Mouse (Mus musculus): ENCODE data around the gene Galnt18.
A peak's percentile ranks its signal among the peaks of the same experiment; 100 is the strongest.

The Galnt18 gene

GRCm38 (mm10) chr7:111712797-111713196, 67.0 kb downstream of the Galnt18 start:
- DNase-seq = no peak

- DNase-seq = no peak
Observed at GRCm38 (mm10) chr7:111711045-111711808, 68.5 kb downstream of the Galnt18 start.

DNA sequence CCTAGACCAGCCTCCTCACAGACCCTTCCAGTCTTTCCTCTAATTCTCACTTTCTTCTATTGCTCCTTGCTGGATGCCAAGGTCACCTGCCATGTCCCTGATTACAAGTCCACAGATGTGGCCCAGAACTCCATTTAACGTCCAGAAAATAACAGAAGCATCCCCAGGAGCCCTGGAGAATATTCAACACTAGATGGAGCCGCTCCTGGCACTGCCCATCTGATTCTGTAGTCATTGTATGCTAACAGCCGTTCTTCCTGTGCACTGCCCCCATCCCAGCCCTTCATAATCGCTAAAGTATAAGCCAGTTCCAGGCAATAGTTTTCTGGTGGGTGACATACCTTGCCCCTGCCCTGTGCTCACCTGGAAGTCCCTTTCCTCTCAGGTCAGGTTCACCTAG, 69.5 kb downstream of the Galnt18 start:
- peak in 1 of 2 experiments; percentile 26 for DNase-seq

DNA sequence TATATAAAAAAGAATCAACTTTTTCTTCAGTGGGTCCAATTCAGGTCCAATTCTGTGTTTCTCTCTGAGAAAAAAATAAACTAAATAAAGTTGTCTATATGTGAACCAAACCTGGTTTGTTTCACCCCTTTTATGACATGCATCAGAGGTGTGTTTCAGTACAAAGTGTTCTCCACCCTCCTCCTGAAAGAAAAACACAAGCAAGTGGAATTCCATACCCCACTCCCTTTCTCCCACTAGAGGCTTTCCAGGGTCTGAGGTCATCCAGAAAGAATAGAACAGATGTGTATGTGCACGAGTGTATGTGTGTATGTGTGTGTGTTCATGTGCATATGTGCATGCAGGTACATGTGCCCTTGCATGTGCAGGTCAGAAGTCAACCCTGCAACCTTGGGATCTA, 71.2 kb downstream of the Galnt18 start:
- no peak for DNase-seq

DNA sequence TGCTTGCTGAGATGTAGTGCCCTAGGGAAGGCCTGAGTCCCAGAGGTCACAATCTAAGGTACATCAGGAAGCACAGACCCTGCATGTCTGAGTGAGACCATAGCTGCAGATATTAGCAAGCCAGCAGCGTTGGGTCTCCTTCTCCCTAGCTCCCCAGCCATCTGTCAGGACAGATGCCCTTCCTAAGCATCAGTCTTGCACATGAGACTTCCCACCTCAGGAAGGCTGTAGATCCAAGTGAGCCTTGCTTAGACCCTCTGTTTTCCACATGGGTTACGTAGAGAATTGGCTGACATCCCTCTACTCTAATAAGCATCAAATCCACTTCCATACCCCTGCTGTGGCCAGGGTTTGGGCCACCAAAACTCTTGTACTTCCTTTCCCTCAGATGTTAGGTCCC, 76.8 kb downstream of the Galnt18 start:
- no peak for DNase-seq

GRCm38 (mm10) chr7:111701788-111702187, 78.0 kb downstream of the Galnt18 start:
- no peak for DNase-seq

DNA sequence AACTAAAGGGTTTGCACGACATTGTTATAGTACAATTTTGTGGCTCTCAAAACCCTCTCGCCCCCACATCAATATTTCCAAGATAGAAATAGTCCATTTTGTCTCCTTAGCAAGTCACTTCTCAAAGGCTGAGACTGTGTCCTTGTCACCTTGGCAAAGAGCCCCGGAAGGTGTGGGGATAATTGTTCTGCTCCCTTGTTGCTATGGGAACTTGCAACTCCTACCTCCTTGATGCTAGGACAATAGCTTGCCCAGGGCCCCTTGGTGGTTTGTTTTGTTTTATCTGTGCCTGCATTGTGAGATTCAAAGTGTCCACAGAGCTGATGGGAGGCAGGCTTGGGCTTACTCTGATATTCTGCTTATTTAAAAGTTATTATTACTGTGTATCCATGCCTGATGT, 80.3 kb downstream of the Galnt18 start:
- no peak for DNase-seq

DNA sequence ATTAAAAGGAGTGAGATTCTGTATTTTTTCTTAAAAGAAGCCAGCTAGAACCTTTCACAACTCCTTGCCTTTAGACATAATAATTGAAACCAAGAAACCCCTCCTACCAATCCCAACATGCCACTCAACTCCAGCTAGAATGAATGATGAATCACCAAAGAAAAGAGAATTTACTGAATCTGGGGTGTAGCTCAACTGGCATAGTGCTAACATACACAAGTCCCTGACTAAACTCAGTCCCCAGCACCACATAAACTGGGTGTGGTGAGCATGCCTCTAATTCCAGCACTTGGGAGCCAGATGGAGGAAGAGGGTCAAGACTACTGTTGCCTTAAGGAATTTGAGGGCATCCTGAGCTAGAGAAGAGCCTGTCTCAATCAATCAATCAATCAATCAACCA, 83.6 kb downstream of the Galnt18 start:
- no peak for DNase-seq

DNA sequence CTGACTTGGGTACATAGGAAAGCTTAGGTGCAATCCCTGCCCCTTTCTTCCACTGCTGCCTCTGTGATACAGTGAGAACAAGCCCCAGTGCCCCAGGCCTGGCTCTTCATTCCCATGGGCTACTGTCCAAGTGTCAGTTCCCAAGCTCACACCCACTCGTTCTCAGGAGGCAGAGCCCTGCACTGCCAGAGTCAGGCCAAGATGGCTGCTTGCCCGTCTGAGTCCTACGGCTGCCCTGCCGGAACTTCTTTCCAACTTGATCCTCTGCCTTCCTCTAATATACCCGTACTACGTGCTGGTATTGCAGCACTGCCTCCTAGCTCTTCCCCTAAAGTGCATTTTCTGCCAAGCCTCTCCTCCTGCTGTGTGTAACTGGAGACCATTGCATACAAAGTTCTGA, 85.5 kb downstream of the Galnt18 start:
- peak; percentile 48 to 68 for DNase-seq

DNA sequence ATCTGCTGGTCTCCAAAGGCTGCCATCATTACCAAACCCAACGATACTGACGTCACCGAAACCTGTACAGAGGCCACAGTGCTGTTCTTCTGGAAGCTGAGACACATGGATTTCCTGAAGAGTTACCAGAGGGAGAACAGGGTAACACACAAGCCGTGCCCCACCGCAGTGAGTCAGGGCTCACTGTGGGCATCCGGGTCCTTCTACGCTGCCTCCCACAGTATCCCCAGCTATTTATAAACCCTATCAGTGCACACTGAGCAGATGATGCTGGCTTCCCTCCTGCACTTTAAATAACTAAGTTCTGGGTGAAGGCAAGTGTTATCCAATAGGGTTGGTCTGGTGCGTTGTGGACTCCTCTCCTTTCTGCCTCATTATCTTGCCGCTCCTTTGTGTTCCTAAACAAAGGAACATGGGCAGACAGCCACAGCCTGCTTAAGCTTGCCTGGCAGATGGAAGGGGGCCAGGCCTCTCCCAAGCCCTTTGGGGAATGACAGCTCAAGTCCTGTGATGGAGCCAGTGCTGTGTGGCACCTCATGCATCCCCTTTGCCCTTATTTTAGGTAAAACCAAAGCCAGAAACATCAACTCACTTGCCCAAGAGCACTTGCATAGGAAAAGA, 87.0 kb downstream of the Galnt18 start:
- DNase-seq = peak; percentile 46 to 58

DNA sequence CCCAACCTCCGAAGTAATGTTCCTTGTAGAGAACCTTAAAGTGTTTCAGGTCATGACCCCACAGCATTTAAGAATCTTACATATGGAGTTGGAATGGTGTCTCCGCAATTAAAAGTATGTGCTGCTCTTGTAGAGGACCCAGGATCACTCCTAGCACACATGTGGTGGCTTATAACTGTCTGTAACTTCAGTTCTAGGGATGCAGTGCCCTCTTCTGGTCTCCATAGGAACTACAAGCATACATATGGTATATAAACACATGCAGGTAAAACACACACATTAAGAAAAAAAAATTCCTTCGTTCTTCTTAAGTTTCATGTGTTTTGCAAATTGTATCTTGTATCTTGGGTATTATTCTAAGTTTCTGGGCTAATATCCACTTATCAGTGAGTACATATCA, 99.7 kb downstream of the Galnt18 start:
- no peak for DNase-seq

DNA sequence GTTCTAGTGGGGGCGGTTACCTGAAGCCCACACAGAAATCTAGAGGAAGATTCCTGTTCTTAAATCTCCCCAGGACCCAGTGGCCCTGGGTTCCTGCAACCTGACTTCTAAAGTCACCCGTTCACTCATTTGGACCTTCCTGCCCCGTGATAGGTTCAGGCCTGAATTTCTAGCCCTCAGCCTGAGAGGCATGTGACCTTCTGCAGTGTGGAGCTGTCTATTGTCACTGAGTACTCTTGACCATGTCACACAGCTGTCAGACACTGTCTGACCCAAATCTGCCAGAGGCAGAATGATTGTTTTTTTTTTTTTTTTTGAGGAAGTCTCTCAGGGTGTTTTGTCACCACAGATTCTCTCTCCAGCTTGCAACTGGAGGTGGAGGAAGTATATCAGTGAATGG, 103.3 kb downstream of the Galnt18 start:
- no peak for DNase-seq

DNA sequence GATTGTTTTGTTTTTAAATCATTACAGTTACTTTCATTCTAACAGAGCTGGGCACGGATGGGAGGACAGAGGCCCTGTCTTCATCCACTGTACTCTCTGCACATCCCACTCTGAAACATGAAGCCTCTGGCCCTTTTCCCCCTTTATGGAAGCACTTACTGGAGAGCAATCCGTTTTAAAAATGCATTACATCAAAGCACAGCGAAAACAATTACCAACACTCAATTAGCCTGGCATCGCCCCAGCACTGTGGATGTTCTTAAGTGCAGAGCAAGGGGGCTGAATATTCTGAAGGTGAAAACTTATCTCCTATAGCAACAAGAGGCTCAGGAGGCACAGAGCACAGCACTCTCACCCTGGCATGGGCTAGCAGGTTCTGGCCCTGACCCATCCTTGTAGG, 107.3 kb downstream of the Galnt18 start:
- peak; percentile 22 to 25 for DNase-seq

- DNase-seq = peak; percentile 23 to 40
Observed at GRCm38 (mm10) chr7:111663139-111664073, 116.4 kb downstream of the Galnt18 start.

GRCm38 (mm10) chr7:111658579-111658978, 121.2 kb downstream of the Galnt18 start:
- DNase-seq = no peak

- no peak for DNase-seq
Observed at GRCm38 (mm10) chr7:111655002-111655401, 124.8 kb downstream of the Galnt18 start.

DNA sequence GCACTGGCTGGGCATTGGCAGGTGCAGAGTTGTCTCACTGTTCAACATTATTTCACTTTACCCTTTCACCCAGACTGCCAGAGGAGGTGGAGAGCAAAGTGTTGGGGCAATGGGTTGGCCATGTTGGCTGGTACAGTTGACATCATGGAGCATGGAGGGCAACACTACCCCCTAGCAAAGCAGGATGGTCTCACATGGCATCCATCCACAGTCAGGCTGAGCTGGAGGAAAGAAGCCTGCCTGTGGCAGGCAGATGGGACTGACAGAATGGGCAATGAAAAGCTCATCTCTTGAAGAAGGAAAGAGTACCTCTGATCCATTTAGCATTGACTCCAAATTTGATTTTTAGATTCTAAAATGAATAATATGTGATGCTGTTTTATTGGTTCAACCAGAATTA, 125.3 kb downstream of the Galnt18 start:
- DNase-seq = no peak

- no peak for DNase-seq
Observed at GRCm38 (mm10) chr7:111644362-111644761, 135.4 kb downstream of the Galnt18 start.

GRCm38 (mm10) chr7:111638899-111639298, 140.9 kb downstream of the Galnt18 start:
- DNase-seq = no peak

DNA sequence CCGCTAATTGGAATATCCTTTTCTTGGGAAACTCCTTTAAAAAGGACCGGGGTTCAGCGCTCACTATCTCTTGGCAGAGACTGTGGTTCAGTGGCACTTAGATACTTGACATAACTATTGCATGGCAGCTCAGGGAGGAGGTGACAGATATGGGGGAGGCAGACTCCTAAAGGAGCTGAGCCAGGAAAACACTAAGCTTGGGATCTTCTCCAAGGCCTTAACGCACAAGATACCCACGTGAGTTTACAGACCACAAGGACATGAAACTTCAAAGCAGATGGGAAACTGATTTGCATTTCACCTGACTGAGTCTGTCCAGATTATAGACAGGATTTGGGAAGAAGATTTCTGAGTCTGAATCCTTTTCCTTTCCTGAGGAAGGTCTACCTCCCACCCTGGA, 141.3 kb downstream of the Galnt18 start:
- DNase-seq = no peak

- DNase-seq = no peak
Observed at GRCm38 (mm10) chr7:111637866-111638448, 141.8 kb downstream of the Galnt18 start.

GRCm38 (mm10) chr7:111636503-111636902, 143.3 kb downstream of the Galnt18 start:
- no peak for DNase-seq

DNA sequence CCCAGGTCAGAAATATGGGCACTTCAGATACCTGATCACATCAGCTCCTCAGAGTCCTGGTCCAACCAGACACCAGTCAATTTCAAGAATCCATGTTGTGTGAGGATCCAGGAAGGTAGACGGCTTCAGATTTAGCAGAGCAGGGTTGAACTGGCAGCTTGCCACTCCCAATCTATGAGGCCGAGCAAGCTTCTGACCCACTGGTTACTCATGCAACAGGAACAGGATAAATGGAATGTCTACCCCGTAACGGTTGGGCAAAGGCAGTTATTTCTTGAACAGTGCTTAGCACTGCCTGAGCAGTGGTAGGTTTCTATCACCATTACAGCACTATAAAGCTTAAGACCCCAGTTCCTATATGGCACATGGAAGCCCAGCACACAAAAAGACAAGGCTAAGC, 148.5 kb downstream of the Galnt18 start:
- no peak for DNase-seq

Data from lung, postnatal 4 days (tissue).